Mouse (Mus musculus) MEL (cell line): ENCODE measurements at regions not wholly inside any gene's neighbourhood (a gene's known extent, or its start where the extent isn't known, plus 50 kb on each side); places are given as distances from the start of the nearest gene placed in this dataset.

ENCODE experiments used
- CTCF ChIP-seq, 3 experiments: IDR thresholded peaks in 2 of 3; conservative IDR thresholded peaks in 1 of 3; 2 replicates each; pipeline ENCODE4 v1.5.1; 2011 to 2012; ENCODE audit warnings: low read length in 3 of 3, low read depth in 2 of 3, mild to moderate bottlenecking in 2 of 3, improper control_type of control experiment in 1 of 3, inconsistent platforms in 1 of 3, mixed read lengths in 1 of 3, moderate library complexity in 1 of 3; ENCODE audit not compliant: control insufficient read depth in 1 of 3, insufficient read depth in 1 of 3, poor library complexity in 1 of 3, severe bottlenecking in 1 of 3
- EP300 ChIP-seq, 2 experiments: IDR thresholded peaks; 2 replicates each; pipeline ENCODE4 v1.6.1; 2011; ENCODE audit warnings: improper control_type of control experiment in 2 of 2, low read length in 2 of 2, low read depth in 1 of 2, mild to moderate bottlenecking in 1 of 2
- MAX ChIP-seq: IDR thresholded peaks from 2 replicates; pipeline ENCODE4 v1.6.1; 2011; ENCODE audit warnings: low read length, improper control_type of control experiment
- MAZ ChIP-seq: IDR thresholded peaks from 2 replicates; pipeline ENCODE4 v1.6.1; 2012; ENCODE audit warnings: low read depth, mild to moderate bottlenecking, inconsistent platforms, low read length, improper control_type of control experiment
- MEF2A ChIP-seq: IDR thresholded peaks from 2 replicates; pipeline ENCODE4 v1.6.1; 2014; ENCODE audit warnings: low read depth, mild to moderate bottlenecking, inconsistent platforms, low read length, improper control_type of control experiment; ENCODE audit not compliant: poor library complexity, insufficient replicate concordance, severe bottlenecking; ENCODE audit errors: extremely low read depth
- NRF1 ChIP-seq: IDR thresholded peaks from 2 replicates; pipeline ENCODE4 v1.6.1; 2014; ENCODE audit warnings: low read depth, mild to moderate bottlenecking, inconsistent platforms, low read length, improper control_type of control experiment, moderate library complexity; ENCODE audit not compliant: poor library complexity, insufficient read depth, severe bottlenecking
- POLR2A ChIP-seq, 2 experiments: IDR thresholded peaks; 2 replicates each; pipeline ENCODE4 v1.6.1; 2011 to 2012; ENCODE audit warnings: low read length in 2 of 2, mild to moderate bottlenecking in 2 of 2, control low read depth in 1 of 2, improper control_type of control experiment in 1 of 2, low read depth in 1 of 2, moderate library complexity in 1 of 2; ENCODE audit not compliant: control insufficient read depth in 1 of 2, insufficient read depth in 1 of 2, poor library complexity in 1 of 2
- USF2 ChIP-seq, 2 experiments: IDR thresholded peaks; 2 replicates each; pipeline ENCODE4 v1.6.1; 2011 to 2012; ENCODE audit warnings: improper control_type of control experiment in 2 of 2, low read length in 2 of 2, borderline replicate concordance in 1 of 2, inconsistent platforms in 1 of 2, low read depth in 1 of 2, mild to moderate bottlenecking in 1 of 2; ENCODE audit not compliant: insufficient read depth in 1 of 2
- ZC3H11A ChIP-seq: IDR thresholded peaks from 2 replicates; pipeline ENCODE4 v1.6.1; 2012; ENCODE audit warnings: low read depth, mild to moderate bottlenecking, inconsistent platforms, low read length, improper control_type of control experiment

GRCm38 (mm10) chr6:31927181-31927580, 122.9 kb upstream of the 1700012A03Rik start:
- no peak for TF ChIP-seq CTCF (IDR thresholded peaks at IDR 0.05 in 2 of 3, conservative IDR thresholded peaks at IDR 0.05 in 1 of 3; ENCODE audit: control insufficient read depth in 1 of 3, insufficient read depth in 1 of 3, low read depth in 2 of 3, low read length in 3 of 3, poor library complexity in 1 of 3, severe bottlenecking in 1 of 3)
- no peak for TF ChIP-seq MAZ
- no peak for TF ChIP-seq EP300 (IDR thresholded peaks at IDR 0.05; ENCODE audit: low read depth in 1 of 2, low read length in 2 of 2)
- no peak for TF ChIP-seq MAX
- no peak for TF ChIP-seq NRF1
- TF ChIP-seq ZC3H11A, result no peak
- TF ChIP-seq MEF2A, result no peak
- no peak for TF ChIP-seq USF2 (IDR thresholded peaks at IDR 0.05; ENCODE audit: borderline replicate concordance in 1 of 2, insufficient read depth in 1 of 2, low read depth in 1 of 2, low read length in 2 of 2)
- no peak for TF ChIP-seq POLR2A (IDR thresholded peaks at IDR 0.05; ENCODE audit: control insufficient read depth in 1 of 2, insufficient read depth in 1 of 2, low read depth in 1 of 2, low read length in 2 of 2, poor library complexity in 1 of 2)
